Mouse (Mus musculus) intestine, postnatal 0 days (tissue): ENCODE data around the gene Rnf167. TPM values are rescaled to one million over a fixed set of nuclear protein-coding genes. Genes with fewer than 3 reads are reported as not detected.

Source experiments
- ATAC-seq: fragments of 200-750 bp; cut with Nextera tagmentation; 2 replicates; pipeline ENCODE4 v1.8.0; 2017; ENCODE audit warnings: mild to moderate bottlenecking, moderate TSS enrichment, moderate library complexity
- H3K27ac ChIP-seq: fragments of 300-500 bp; sonication (generic); 2 replicates; pipeline ENCODE4 v1.5.1; 2014; ENCODE audit warnings: mild to moderate bottlenecking, low read depth, low read length, moderate library complexity
- H3K27me3 ChIP-seq: fragments of 300-500 bp; sonication (generic); replicated peaks from 2 replicates; pipeline ENCODE4 v1.6.1; 2014; ENCODE audit warnings: low read length, mixed read lengths; ENCODE audit not compliant: control insufficient read depth, insufficient read depth
- H3K36me3 ChIP-seq: fragments of 300-500 bp; sonication (generic); 2 replicates; pipeline ENCODE4 v1.6.1; 2014; ENCODE audit warnings: mild to moderate bottlenecking, moderate library complexity; ENCODE audit not compliant: control insufficient read depth, insufficient read depth
- H3K4me1 ChIP-seq: fragments of 300-500 bp; sonication (generic); replicated peaks from 2 replicates; pipeline ENCODE4 v1.6.1; 2014; ENCODE audit warnings: antibody characterized with exemption, low read length, mixed read lengths; ENCODE audit not compliant: control insufficient read depth, insufficient read depth
- H3K4me2 ChIP-seq: fragments of 300-500 bp; sonication (generic); replicated peaks from 2 replicates; pipeline ENCODE4 v1.6.1; 2014; ENCODE audit warnings: low read depth, mild to moderate bottlenecking, moderate library complexity
- H3K4me3 ChIP-seq: fragments of 300-500 bp; sonication (generic); 2 replicates; pipeline ENCODE4 v1.5.1; 2014; ENCODE audit warnings: low read depth, low read length
- H3K9ac ChIP-seq: fragments of 300-500 bp; sonication (generic); 2 replicates; pipeline ENCODE4 v1.6.1; 2014; ENCODE audit warnings: mild to moderate bottlenecking, low read depth, low read length
- H3K9me3 ChIP-seq: fragments of 300-500 bp; sonication (generic); 2 replicates; pipeline ENCODE4 v1.6.1; 2016; ENCODE audit warnings: mixed run types; ENCODE audit not compliant: control insufficient read depth
- CTCF ChIP-seq: sonication (generic); IDR thresholded peaks from 2 replicates; pipeline ENCODE4 v1.5.1; 2016; ENCODE audit warnings: low read depth, mild to moderate bottlenecking, control low read depth, antibody characterized with exemption, moderate library complexity
- WGBS: fragments of 180-500 bp; shearing (Covaris S2); extraction: QIAGEN DNeasy Blood & Tissue Kit; methylation state at CpG from one replicate; pipeline ENCODE4 v1.1.7; 2014; 5-methylcytosine and 5-hydroxymethylcytosine counted together
- polyA plus RNA-seq: library from polyadenylated mRNA; unstranded; fragments of >200 nt; fragmentation: Nextera tagmentation; extraction: Ambion mirVana; gene quantifications from 2 replicates; pipeline ENCODE4 v1.2.1, GENCODE M21; 2015

Gene Rnf167
- polyA plus RNA-seq, 1 experiment from 2014 or later: 107 TPM

- no peak for TF ChIP-seq CTCF
- H3K4me3 ChIP-seq: peak overlapping the region; percentile 77
- ATAC-seq: no peak
- peak overlapping the region; percentile 98 for H3K27ac ChIP-seq
- no peaks in the 10 kb centered on the region for H3K9me3 ChIP-seq
- H3K4me1 ChIP-seq: peaks cover 8% of the 10 kb centered on the region; the same call in 1 of the 2 replicates
- peaks cover 45% of the 10 kb centered on the region for H3K36me3 ChIP-seq
- H3K9ac ChIP-seq: peak overlapping the region; percentile 94; the same call in 1 of the 2 replicates
- 45% methylated on average over 4 of the region's 4 CpGs for WGBS
- no peaks in the 10 kb centered on the region for H3K27me3 ChIP-seq
- peak overlapping the region; percentile 91 for H3K4me2 ChIP-seq
Measured at GRCm38 (mm10) chr11:70648512-70648911, 1.5 kb downstream of the Rnf167 start.

GRCm38 (mm10) chr11:70649185-70649734 lies 2.2 kb downstream of the Rnf167 start:
- 0 out of 2 replicates have a peak overlapping the region, but pooled peaks have one; percentile 1 for H3K9ac ChIP-seq
- no peak for TF ChIP-seq CTCF

GRCm38 (mm10) chr11:70650322-70651175 lies 3.5 kb downstream of the Rnf167 start:
- ATAC-seq: no peak
- WGBS: 45% methylated on average over 12 of the region's 12 CpGs
- peaks cover 30% of the 10 kb centered on the region for H3K36me3 ChIP-seq
- H3K27ac ChIP-seq: peak overlapping the region; percentile 60; the same call in 1 of the 2 replicates
- peaks cover 8% of the 10 kb centered on the region; the same call in 1 of the 2 replicates for H3K4me1 ChIP-seq
- no peak overlapping the region for H3K4me3 ChIP-seq
- TF ChIP-seq CTCF: no peak
- no peaks in the 10 kb centered on the region for H3K27me3 ChIP-seq
- peak overlapping the region; percentile 91 for H3K4me2 ChIP-seq
- H3K9ac ChIP-seq: no peak overlapping the region
- no peaks in the 10 kb centered on the region for H3K9me3 ChIP-seq

More at GRCm38 (mm10) chr11:70649185-70649734, 2.2 kb downstream of the Rnf167 start:
- Histone ChIP-seq H3K27ac (peak overlapping the region; percentile 60), H3K4me3 (no peak overlapping the region), H3K4me2 (peak overlapping the region; percentile 91), H3K36me3 (peaks cover 39% of the 10 kb centered on the region), H3K9me3 (no peaks in the 10 kb centered on the region), H3K4me1 (peaks cover 8% of the 10 kb centered on the region; the same call in 1 of the 2 replicates), H3K27me3 (no peaks in the 10 kb centered on the region)
- ATAC-seq: no peak
- 57% methylated on average over 8 of the region's 8 CpGs for WGBS

GRCm38 (mm10) chr11:70651391-70651790 lies 4.4 kb downstream of the Rnf167 start:
- 29% methylated on average over 2 of the region's 2 CpGs for WGBS

GRCm38 (mm10) chr11:70652029-70652883 lies 5.2 kb downstream of the Rnf167 start:
- H3K4me3 ChIP-seq: peak overlapping the region; percentile 100
- no peaks in the 10 kb centered on the region for H3K27me3 ChIP-seq
- peak overlapping the region; percentile 91 for H3K4me2 ChIP-seq
- WGBS: 29% methylated on average over 12 of the region's 12 CpGs
- no peaks in the 10 kb centered on the region for H3K9me3 ChIP-seq
- no peak for ATAC-seq
- TF ChIP-seq CTCF: no peak
- H3K4me1 ChIP-seq: peaks cover 15% of the 10 kb centered on the region
- H3K9ac ChIP-seq: peak overlapping the region; percentile 99
- peak overlapping the region; percentile 22 for H3K27ac ChIP-seq
- H3K36me3 ChIP-seq: peaks cover 30% of the 10 kb centered on the region

More at GRCm38 (mm10) chr11:70651391-70651790, 4.4 kb downstream of the Rnf167 start:
- Histone ChIP-seq H3K9ac (no peak overlapping the region), H3K9me3 (no peaks in the 10 kb centered on the region), H3K4me3 (no peak overlapping the region), H3K36me3 (peaks cover 30% of the 10 kb centered on the region), H3K4me2 (peak overlapping the region; percentile 91), H3K27ac (no peak overlapping the region), H3K4me1 (peaks cover 11% of the 10 kb centered on the region), H3K27me3 (no peaks in the 10 kb centered on the region)
- TF ChIP-seq CTCF: no peak
- no peak for ATAC-seq
